Mouse (Mus musculus): ENCODE data around the gene Shmt2. TPM values are rescaled to one million over a fixed set of nuclear protein-coding genes. Genes with fewer than 3 reads are reported as not detected.

Gene Shmt2
- total RNA-seq, 2 experiments from 2014 or later = 25.4 to 27.6 TPM

GRCm38 (mm10) chr10:127514764-127515163 is 7.5 kb downstream of the Shmt2 start, which contains the start of gene Ndufa4l2:
Gene Ndufa4l2 (plus strand): TSS chr10:127514967.
- DNase-seq (ENCODE audit: low spot score in 2 of 2) = no peak
- H3K27ac ChIP-seq = no peak within 1 kb of the TSS
- TF ChIP-seq CTCF (conservative IDR thresholded peaks at IDR 0.05) = no peak
- no peak within 1 kb of the TSS; the same call in 1 of the 2 replicates for H3K4me3 ChIP-seq

GRCm38 (mm10) chr10:127514111-127514698 is 8.0 kb downstream of the Shmt2 start:
- no peak for DNase-seq (ENCODE audit: low spot score in 2 of 2)
- H3K27ac ChIP-seq = no peak overlapping the region
- TF ChIP-seq CTCF (conservative IDR thresholded peaks at IDR 0.05) = no peak
- H3K4me3 ChIP-seq = no peak overlapping the region

- no peak overlapping the region for H3K27ac ChIP-seq
- TF ChIP-seq CTCF (conservative IDR thresholded peaks at IDR 0.05) = no peak
- H3K4me3 ChIP-seq = no peak overlapping the region; the same call in 1 of the 2 replicates
- no peak for DNase-seq (ENCODE audit: low spot score in 2 of 2)
Observed at GRCm38 (mm10) chr10:127513501-127514091, 8.6 kb downstream of the Shmt2 start.

- peak overlapping the region; percentile 99 for H3K27ac ChIP-seq
- peak; percentile 94 to 98 for DNase-seq (ENCODE audit: low spot score in 2 of 2)
- peak overlapping the region; percentile 34; the same call in 1 of the 2 replicates for H3K4me3 ChIP-seq
- peak; percentile 100; the same call in 1 of the 2 replicates for TF ChIP-seq CTCF (conservative IDR thresholded peaks at IDR 0.05)
Observed at GRCm38 (mm10) chr10:127512813-127513212, 9.4 kb downstream of the Shmt2 start.

GRCm38 (mm10) chr10:127512307-127512666 is 10.0 kb downstream of the Shmt2 start:
- TF ChIP-seq CTCF (conservative IDR thresholded peaks at IDR 0.05) = no peak
- peak overlapping the region; percentile 64 for H3K4me3 ChIP-seq
- peak in 1 of 2 experiments; percentile 43 for DNase-seq (ENCODE audit: low spot score in 2 of 2)
- peak overlapping the region; percentile 99 for H3K27ac ChIP-seq

- peak; percentile 46 for TF ChIP-seq CTCF (conservative IDR thresholded peaks at IDR 0.05)
- Histone ChIP-seq H3K27ac (peak overlapping the region; percentile 99), H3K4me3 (peak overlapping the region; percentile 64)
- DNase-seq (ENCODE audit: low spot score in 2 of 2) = peak; percentile 80 to 87
Observed at GRCm38 (mm10) chr10:127511634-127512306, 10.5 kb downstream of the Shmt2 start.

GRCm38 (mm10) chr10:127510895-127511617 is 11.2 kb downstream of the Shmt2 start:
- Histone ChIP-seq H3K27ac (peak overlapping the region; percentile 99), H3K4me3 (no peak overlapping the region)
- TF ChIP-seq CTCF (conservative IDR thresholded peaks at IDR 0.05) = no peak
- DNase-seq (ENCODE audit: low spot score in 2 of 2) = no peak

- Histone ChIP-seq H3K4me3 (peak overlapping the region; percentile 53), H3K27ac (peak overlapping the region; percentile 99)
- peak in 1 of 2 experiments; percentile 37 for DNase-seq (ENCODE audit: low spot score in 2 of 2)
Observed at GRCm38 (mm10) chr10:127509837-127510701, 12.2 kb downstream of the Shmt2 start.

GRCm38 (mm10) chr10:127509051-127509836 is 13.0 kb downstream of the Shmt2 start:
- peak; percentile 79 for TF ChIP-seq CTCF (conservative IDR thresholded peaks at IDR 0.05)
- Histone ChIP-seq H3K27ac (peak overlapping the region; percentile 99), H3K4me3 (peak overlapping the region; percentile 53)
- DNase-seq (ENCODE audit: low spot score in 2 of 2) = peak; percentile 79 to 88

More at GRCm38 (mm10) chr10:127509837-127510701, 12.2 kb downstream of the Shmt2 start:
- no peak for TF ChIP-seq CTCF (conservative IDR thresholded peaks at IDR 0.05)

- Histone ChIP-seq H3K27ac (no peak overlapping the region; the same call in 1 of the 2 replicates), H3K4me3 (no peak overlapping the region)
- DNase-seq (ENCODE audit: low spot score in 2 of 2) = peak; percentile 66 to 82
- TF ChIP-seq CTCF (conservative IDR thresholded peaks at IDR 0.05) = peak; percentile 81
Observed at GRCm38 (mm10) chr10:127508239-127508638, 14.0 kb downstream of the Shmt2 start.
